Mouse (Mus musculus): ENCODE measurements around the gene Fgl2. TPM values are rescaled to one million over a fixed set of nuclear protein-coding genes. Genes with fewer than 3 reads are reported as not detected.
"Not testable (repeated sequence)": the region's sequence is repeated elsewhere in the genome, so short reads cannot be mapped to it uniquely, and the experiment has no call there.

Fgl2 gene
- polyA plus RNA-seq (2015; fragmentation: Nextera tagmentation; extraction: Ambion mirVana): 15.9 and 17.2 TPM in 2 replicates

DNA sequence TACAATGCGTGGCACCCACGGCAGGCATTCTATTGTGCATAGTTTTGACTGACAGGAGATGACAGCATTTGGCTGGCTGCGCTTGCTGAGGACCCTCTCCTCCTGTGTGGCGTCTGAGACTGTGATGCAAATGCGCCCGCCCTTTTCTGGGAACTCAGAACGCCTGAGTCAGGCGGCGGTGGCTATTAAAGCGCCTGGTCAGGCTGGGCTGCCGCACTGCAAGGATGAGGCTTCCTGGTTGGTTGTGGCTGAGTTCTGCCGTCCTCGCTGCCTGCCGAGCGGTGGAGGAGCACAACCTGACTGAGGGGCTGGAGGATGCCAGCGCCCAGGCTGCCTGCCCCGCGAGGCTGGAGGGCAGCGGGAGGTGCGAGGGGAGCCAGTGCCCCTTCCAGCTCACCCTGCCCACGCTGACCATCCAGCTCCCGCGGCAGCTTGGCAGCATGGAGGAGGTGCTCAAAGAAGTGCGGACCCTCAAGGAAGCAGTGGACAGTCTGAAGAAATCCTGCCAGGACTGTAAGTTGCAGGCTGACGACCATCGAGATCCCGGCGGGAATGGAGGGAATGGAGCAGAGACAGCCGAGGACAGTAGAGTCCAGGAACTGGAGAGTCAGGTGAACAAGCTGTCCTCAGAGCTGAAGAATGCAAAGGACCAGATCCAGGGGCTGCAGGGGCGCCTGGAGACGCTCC is at the start of gene Fgl2:
Gene Fgl2 (plus strand): TSS at position 150 of the 687 bp plus-strand sequence.
- 5% methylated on average over 31 of the region's 31 CpGs for WGBS
- peak within 1 kb of the TSS; percentile 72 for H3K4me2 ChIP-seq (ENCODE audit: low read depth, low read length)
- H3K4me3 ChIP-seq (replicated peaks; ENCODE audit: low read length): peak within 1 kb of the TSS; percentile 45
- H3K36me3 ChIP-seq (ENCODE audit: control insufficient read depth, insufficient read depth, low read length): no peaks in the 10 kb centered on the region
- H3K27me3 ChIP-seq (ENCODE audit: control insufficient read depth, insufficient read depth, low read length): peaks cover 3% of the 10 kb centered on the region; the same call in 1 of the 2 replicates
- H3K9ac ChIP-seq (ENCODE audit: low read length): peak within 1 kb of the TSS; percentile 68
- H3K4me1 ChIP-seq (ENCODE audit: control insufficient read depth, insufficient read depth, low read length): no peaks in the 10 kb centered on the region
- H3K9me3 ChIP-seq (replicated peaks; ENCODE audit: control insufficient read depth, low read length): no peaks in the 10 kb centered on the region
- ATAC-seq (ENCODE audit: insufficient read depth, low FRiP score): peak; percentile 77
- no peak within 1 kb of the TSS for H3K27ac ChIP-seq (ENCODE audit: low read length)

GRCm38 (mm10) chr5:21326494-21326893 is 45.9 kb upstream of the Fgl2 start:
- Histone ChIP-seq H3K4me1 (ENCODE audit: control insufficient read depth, insufficient read depth, low read length) (0 out of 2 replicates have a peak, but pooled peaks cover 3% of the 10 kb centered on the region), H3K36me3 (ENCODE audit: control insufficient read depth, insufficient read depth, low read length) (no peaks in the 10 kb centered on the region), H3K4me2 (ENCODE audit: low read depth, low read length) (no peak overlapping the region), H3K4me3 (replicated peaks; ENCODE audit: low read length) (no peak overlapping the region), H3K9ac (ENCODE audit: low read length) (no peak overlapping the region), H3K27me3 (ENCODE audit: control insufficient read depth, insufficient read depth, low read length) (no peaks in the 10 kb centered on the region), H3K9me3 (replicated peaks; ENCODE audit: control insufficient read depth, low read length) (no peaks in the 10 kb centered on the region), H3K27ac (ENCODE audit: low read length) (no peak overlapping the region)
- WGBS: 22% methylated on average over 1 of the region's 1 CpGs
- no peak for ATAC-seq (ENCODE audit: insufficient read depth, low FRiP score)

DNA sequence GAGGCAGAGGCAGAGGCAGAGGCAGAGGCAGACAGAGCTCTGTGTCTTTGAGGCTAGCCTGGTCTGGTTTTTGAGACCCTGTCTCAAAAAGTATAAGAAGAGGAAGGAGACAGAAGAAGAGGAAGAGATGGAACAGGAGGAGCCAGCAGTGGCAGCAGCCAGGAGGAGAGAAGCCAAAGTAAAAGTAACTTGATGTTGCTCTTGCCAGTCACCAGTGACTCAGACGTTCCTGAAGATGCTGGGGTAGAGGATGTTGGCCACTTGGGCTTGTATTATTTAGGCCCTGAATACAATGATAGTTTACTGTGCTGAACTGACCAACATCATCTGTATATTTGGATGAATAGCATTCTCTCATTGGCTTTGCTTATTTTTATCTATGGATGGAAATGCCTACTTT is 43.9 kb upstream of the Fgl2 start:
- Histone ChIP-seq H3K27ac (ENCODE audit: low read length) (no peak overlapping the region), H3K9me3 (replicated peaks; ENCODE audit: control insufficient read depth, low read length) (no peaks in the 10 kb centered on the region), H3K36me3 (ENCODE audit: control insufficient read depth, insufficient read depth, low read length) (no peaks in the 10 kb centered on the region), H3K27me3 (ENCODE audit: control insufficient read depth, insufficient read depth, low read length) (no peaks in the 10 kb centered on the region), H3K4me3 (replicated peaks; ENCODE audit: low read length) (no peak overlapping the region), H3K4me1 (ENCODE audit: control insufficient read depth, insufficient read depth, low read length) (0 out of 2 replicates have a peak, but pooled peaks cover 7% of the 10 kb centered on the region), H3K9ac (ENCODE audit: low read length) (no peak overlapping the region), H3K4me2 (ENCODE audit: low read depth, low read length) (no peak overlapping the region)
- ATAC-seq (ENCODE audit: insufficient read depth, low FRiP score): no peak
- WGBS: 69% methylated on average over 1 of the region's 1 CpGs

DNA sequence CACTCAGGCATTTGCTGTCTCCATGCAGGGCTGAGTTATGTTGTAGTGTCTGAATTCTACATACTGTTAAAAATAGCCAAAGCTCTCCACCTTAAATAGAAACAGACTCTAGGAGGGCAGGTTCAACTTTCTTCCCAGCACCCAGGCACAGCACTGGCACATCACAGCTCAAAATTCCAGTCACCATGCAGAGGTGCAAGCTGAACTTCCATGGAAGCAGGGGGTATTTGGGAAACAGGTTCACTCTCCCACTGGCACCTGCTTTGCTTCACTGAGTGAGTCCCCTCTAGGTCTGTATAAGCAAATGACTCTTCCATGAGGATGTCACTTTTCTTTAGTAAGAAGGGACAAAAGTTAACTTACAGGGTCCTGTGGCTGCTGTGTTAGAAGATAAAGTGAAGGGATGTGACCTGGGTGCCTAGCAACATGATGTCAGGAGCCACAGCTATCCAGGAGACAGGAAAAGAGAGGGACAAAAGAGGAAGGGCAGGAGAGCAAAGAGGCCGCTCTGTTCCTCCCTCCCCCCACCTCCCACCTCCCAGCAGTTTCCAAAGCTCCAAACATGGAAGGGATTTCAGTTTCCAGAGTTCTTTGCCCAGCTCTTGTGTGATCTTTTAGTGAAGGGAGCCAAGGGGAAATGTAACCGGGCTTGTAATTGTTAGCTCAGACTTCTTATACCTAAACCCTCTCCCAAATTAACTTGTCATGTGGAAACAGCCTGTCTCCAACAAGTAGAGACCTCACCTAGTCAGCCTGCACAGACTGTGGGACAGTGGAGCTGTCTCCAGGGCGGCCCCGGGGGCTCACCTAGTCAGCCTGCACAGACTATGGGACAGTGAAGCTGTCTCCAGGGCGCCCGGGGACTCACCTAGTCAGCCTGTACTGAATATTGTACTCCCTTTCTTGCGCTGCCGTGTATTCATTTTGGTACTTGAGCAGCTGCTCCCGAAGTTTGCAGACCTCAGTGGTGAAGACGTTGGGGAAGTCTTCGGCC is 42.5 kb upstream of the Fgl2 start:
- Histone ChIP-seq H3K27ac (ENCODE audit: low read length) (peak overlapping the region; percentile 87), H3K27me3 (ENCODE audit: control insufficient read depth, insufficient read depth, low read length) (no peaks in the 10 kb centered on the region), H3K9ac (ENCODE audit: low read length) (peak overlapping the region; percentile 38; the same call in 1 of the 2 replicates), H3K4me3 (replicated peaks; ENCODE audit: low read length) (no peak overlapping the region), H3K4me2 (ENCODE audit: low read depth, low read length) (no peak overlapping the region), H3K36me3 (ENCODE audit: control insufficient read depth, insufficient read depth, low read length) (no peaks in the 10 kb centered on the region), H3K4me1 (ENCODE audit: control insufficient read depth, insufficient read depth, low read length) (0 out of 2 replicates have a peak, but pooled peaks cover 4% of the 10 kb centered on the region), H3K9me3 (replicated peaks; ENCODE audit: control insufficient read depth, low read length) (no peaks in the 10 kb centered on the region)
- WGBS: 49% methylated on average over 11 of the region's 11 CpGs
- peak; percentile 60; the same call in 1 of the 2 replicates for ATAC-seq (ENCODE audit: insufficient read depth, low FRiP score)

- WGBS: 65% methylated on average over 5 of the region's 5 CpGs
- H3K4me2 ChIP-seq (ENCODE audit: low read depth, low read length): no peak overlapping the region
- H3K9me3 ChIP-seq (replicated peaks; ENCODE audit: control insufficient read depth, low read length): no peaks in the 10 kb centered on the region
- no peak overlapping the region for H3K9ac ChIP-seq (ENCODE audit: low read length)
- no peaks in the 10 kb centered on the region for H3K27me3 ChIP-seq (ENCODE audit: control insufficient read depth, insufficient read depth, low read length)
- no peak overlapping the region for H3K27ac ChIP-seq (ENCODE audit: low read length)
- no peaks in the 10 kb centered on the region for H3K36me3 ChIP-seq (ENCODE audit: control insufficient read depth, insufficient read depth, low read length)
- H3K4me1 ChIP-seq (ENCODE audit: control insufficient read depth, insufficient read depth, low read length): 0 out of 2 replicates have a peak, but pooled peaks cover 4% of the 10 kb centered on the region
- no peak overlapping the region for H3K4me3 ChIP-seq (replicated peaks; ENCODE audit: low read length)
- no peak for ATAC-seq (ENCODE audit: insufficient read depth, low FRiP score)
Observed at GRCm38 (mm10) chr5:21331656-21332055, 40.8 kb upstream of the Fgl2 start.

GRCm38 (mm10) chr5:21332119-21332518 is 40.3 kb upstream of the Fgl2 start:
- WGBS: 78% methylated on average over 1 of the region's 1 CpGs
- no peaks in the 10 kb centered on the region for H3K36me3 ChIP-seq (ENCODE audit: control insufficient read depth, insufficient read depth, low read length)

GRCm38 (mm10) chr5:21342265-21342664 is 30.2 kb upstream of the Fgl2 start:
- H3K27ac ChIP-seq (ENCODE audit: low read length); H3K9ac ChIP-seq (ENCODE audit: low read length); H3K27me3 ChIP-seq (ENCODE audit: control insufficient read depth, insufficient read depth, low read length); ATAC-seq (ENCODE audit: insufficient read depth, low FRiP score); H3K4me1 ChIP-seq (ENCODE audit: control insufficient read depth, insufficient read depth, low read length); H3K9me3 ChIP-seq (replicated peaks; ENCODE audit: control insufficient read depth, low read length); H3K36me3 ChIP-seq (ENCODE audit: control insufficient read depth, insufficient read depth, low read length); H3K4me2 ChIP-seq (ENCODE audit: low read depth, low read length); H3K4me3 ChIP-seq (replicated peaks; ENCODE audit: low read length): not testable (repeated sequence)

More at GRCm38 (mm10) chr5:21332119-21332518, 40.3 kb upstream of the Fgl2 start:
- no peak overlapping the region for H3K27ac ChIP-seq (ENCODE audit: low read length)
- H3K9me3 ChIP-seq (replicated peaks; ENCODE audit: control insufficient read depth, low read length): no peaks in the 10 kb centered on the region
- no peak overlapping the region for H3K4me2 ChIP-seq (ENCODE audit: low read depth, low read length)
- H3K9ac ChIP-seq (ENCODE audit: low read length): no peak overlapping the region
- H3K4me1 ChIP-seq (ENCODE audit: control insufficient read depth, insufficient read depth, low read length): 0 out of 2 replicates have a peak, but pooled peaks cover 4% of the 10 kb centered on the region
- H3K4me3 ChIP-seq (replicated peaks; ENCODE audit: low read length): no peak overlapping the region
- H3K27me3 ChIP-seq (ENCODE audit: control insufficient read depth, insufficient read depth, low read length): no peaks in the 10 kb centered on the region
- no peak for ATAC-seq (ENCODE audit: insufficient read depth, low FRiP score)

DNA sequence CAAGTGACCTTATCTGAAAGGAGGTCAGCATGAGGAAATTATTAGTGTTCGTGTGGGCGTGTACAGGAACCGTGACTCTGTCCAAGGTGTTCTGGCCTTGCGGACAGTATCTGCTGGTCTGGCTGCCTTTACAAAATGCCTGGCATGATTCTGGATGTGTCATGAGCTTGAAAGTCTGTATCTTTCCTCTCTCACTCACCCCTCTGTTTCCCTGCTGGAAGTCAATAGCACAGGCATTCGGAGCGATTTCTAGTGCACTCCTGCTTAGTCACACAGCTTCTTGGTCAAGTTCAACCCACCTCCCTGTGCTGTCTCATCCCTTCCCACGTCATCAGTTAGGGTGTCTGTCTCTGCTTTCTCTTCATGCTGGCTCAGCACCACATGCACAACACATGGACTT is 24.1 kb upstream of the Fgl2 start:
- H3K4me3 ChIP-seq (replicated peaks; ENCODE audit: low read length): no peak overlapping the region
- H3K9me3 ChIP-seq (replicated peaks; ENCODE audit: control insufficient read depth, low read length): no peaks in the 10 kb centered on the region
- ATAC-seq (ENCODE audit: insufficient read depth, low FRiP score): no peak
- 86% methylated on average over 7 of the region's 7 CpGs for WGBS
- H3K4me2 ChIP-seq (ENCODE audit: low read depth, low read length): no peak overlapping the region
- no peak overlapping the region for H3K27ac ChIP-seq (ENCODE audit: low read length)
- no peaks in the 10 kb centered on the region for H3K27me3 ChIP-seq (ENCODE audit: control insufficient read depth, insufficient read depth, low read length)
- H3K9ac ChIP-seq (ENCODE audit: low read length): no peak overlapping the region
- 0 out of 2 replicates have a peak, but pooled peaks cover under 1% of the 10 kb centered on the region for H3K4me1 ChIP-seq (ENCODE audit: control insufficient read depth, insufficient read depth, low read length)
- H3K36me3 ChIP-seq (ENCODE audit: control insufficient read depth, insufficient read depth, low read length): no peaks in the 10 kb centered on the region

DNA sequence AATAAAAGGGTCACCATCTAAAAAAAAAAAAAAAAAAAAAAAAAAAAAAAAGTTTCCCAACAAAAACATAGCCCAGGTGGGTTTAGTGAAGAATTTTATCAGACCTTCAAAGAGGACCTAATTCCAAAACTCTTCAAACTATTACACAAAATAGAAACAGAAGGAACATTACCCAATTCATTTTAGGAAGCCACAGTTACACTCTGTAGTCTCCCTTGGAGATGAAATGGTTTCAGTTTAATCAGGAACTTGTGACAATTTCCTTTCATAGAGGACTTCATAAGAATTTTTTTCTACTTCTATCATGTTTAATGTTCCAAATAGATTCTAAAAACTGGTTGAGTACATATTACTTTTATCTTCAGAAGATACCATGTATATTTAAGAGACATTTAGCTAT is 20.8 kb upstream of the Fgl2 start:
- ATAC-seq (ENCODE audit: insufficient read depth, low FRiP score): no peak
- Histone ChIP-seq H3K36me3 (ENCODE audit: control insufficient read depth, insufficient read depth, low read length) (no peaks in the 10 kb centered on the region), H3K4me2 (ENCODE audit: low read depth, low read length) (no peak overlapping the region), H3K4me1 (ENCODE audit: control insufficient read depth, insufficient read depth, low read length) (0 out of 2 replicates have a peak, but pooled peaks cover 4% of the 10 kb centered on the region), H3K9ac (ENCODE audit: low read length) (no peak overlapping the region), H3K9me3 (replicated peaks; ENCODE audit: control insufficient read depth, low read length) (no peaks in the 10 kb centered on the region), H3K27ac (ENCODE audit: low read length) (no peak overlapping the region), H3K27me3 (ENCODE audit: control insufficient read depth, insufficient read depth, low read length) (no peaks in the 10 kb centered on the region), H3K4me3 (replicated peaks; ENCODE audit: low read length) (no peak overlapping the region)

All from stomach, embryonic 16.5 days (tissue).